Comparison of ENCODE assay signal across 18 mouse cellular contexts in the genomic region with DNA sequence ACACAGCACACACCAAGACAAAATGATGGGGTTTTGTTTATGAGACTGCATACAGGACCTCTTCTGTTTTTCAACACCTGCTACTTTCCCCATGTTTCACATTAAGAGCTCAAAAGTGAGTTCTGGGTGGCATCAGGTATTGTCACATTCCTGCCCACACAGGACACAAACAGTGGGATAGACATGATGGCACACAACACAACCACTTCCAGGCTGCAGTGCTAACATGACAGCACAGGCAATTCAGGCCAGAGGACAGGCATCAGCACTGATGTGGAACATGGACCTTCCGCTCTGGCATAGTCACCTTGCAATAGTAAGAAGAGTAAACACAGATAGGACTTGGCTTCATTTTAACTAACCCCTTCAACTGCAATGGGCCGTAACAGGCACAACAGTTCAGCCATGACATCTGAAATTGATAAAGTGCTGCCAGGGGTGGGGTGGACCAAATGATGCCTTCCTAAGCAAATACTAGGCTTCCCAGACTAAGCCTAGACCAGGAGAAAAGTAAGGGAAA.
"Had no signal": no experiment of that assay in that cellular context is flagged by ENCODE, and none has a peak within 500 bp of the region (broad histone marks: within the 10 kb centered on the region; RNA-seq: fewer than 3 reads in every experiment).

No protein-coding gene starts in this region.

- H3K9ac ChIP-seq: kidney, embryonic 15.5 days; neural tube, embryonic 12.5 days; neural tube, embryonic 15.5 days had no signal

- H3K27me3 ChIP-seq: kidney, embryonic 15.5 days; neural tube, embryonic 12.5 days; neural tube, embryonic 15.5 days had no signal

- DNase-seq: kidney, postnatal 10 days; kidney, postnatal 36 days; layer of hippocampus, postnatal 36 days; lung, adult 2 months; lung, postnatal 14 days; lung, postnatal 4 days; midbrain, embryonic 14.5 days; retina, postnatal 1 day; right cerebral cortex, postnatal 25 days; spleen, adult 18-20 months; thymus, adult 18-20 months; thymus, postnatal 36 days had no signal

- H3K9me3 ChIP-seq: kidney, embryonic 15.5 days; neural tube, embryonic 12.5 days; neural tube, embryonic 15.5 days had no signal

- ATAC-seq: intestine, postnatal 0 days had no signal

- H3K27ac ChIP-seq: kidney, embryonic 15.5 days; left cerebral cortex, adult 2 months; neural tube, embryonic 12.5 days; neural tube, embryonic 15.5 days had no signal

- H3K4me1 ChIP-seq: kidney, embryonic 15.5 days; neural tube, embryonic 12.5 days; neural tube, embryonic 15.5 days had no signal

- H3K4me2 ChIP-seq: kidney, embryonic 15.5 days; midbrain, embryonic 11.5 days; neural tube, embryonic 12.5 days; neural tube, embryonic 15.5 days had no signal

- H3K4me3 ChIP-seq: kidney, embryonic 15.5 days; left cerebral cortex, adult 2 months; neural tube, embryonic 12.5 days; neural tube, embryonic 15.5 days had no signal
